Mouse (Mus musculus) CH12.LX (cell line): ENCODE results near the gene Cfap161. TPM values are rescaled to one million over a fixed set of nuclear protein-coding genes. Genes with fewer than 3 reads are reported as not detected.

Source experiments
- DNase-seq: peaks from one replicate; pipeline ENCODE4 v3.0.0-alpha.2; 2013; ENCODE audit errors: extremely low read depth
- H3K27ac ChIP-seq: 2 replicates; pipeline ENCODE4 v1.5.1; 2012; ENCODE audit warnings: low read depth, mild to moderate bottlenecking, control low read depth, moderate library complexity; ENCODE audit not compliant: insufficient read depth
- H3K27me3 ChIP-seq: replicated peaks from 2 replicates; pipeline ENCODE3; 2012; ENCODE audit warnings: inconsistent platforms
- H3K36me3 ChIP-seq, 2 experiments: replicated peaks in 1 of 2; 2 replicates each; pipeline versions ENCODE3 to v1.6.1; 2012; ENCODE audit warnings: inconsistent platforms in 1 of 2, low read length in 1 of 2, mild to moderate bottlenecking in 1 of 2, mixed read lengths in 1 of 2, moderate library complexity in 1 of 2; ENCODE audit not compliant: control insufficient read depth in 1 of 2, insufficient read depth in 1 of 2
- H3K4me1 ChIP-seq, 2 experiments: 2 replicates each; pipeline ENCODE4 v1.6.1; 2012; ENCODE audit warnings: inconsistent platforms in 1 of 2, moderate library complexity in 1 of 2; ENCODE audit not compliant: insufficient read depth in 2 of 2, control insufficient read depth in 1 of 2
- H3K4me2 ChIP-seq: 2 replicates; pipeline ENCODE4 v1.6.1; 2012; ENCODE audit warnings: low read depth, mild to moderate bottlenecking, control low read depth; ENCODE audit not compliant: poor library complexity, insufficient read depth, severe bottlenecking
- H3K4me3 ChIP-seq, 3 experiments: fragments of 150-350 bp in 1 of 3; sonication (generic) in 1 of 3; replicated peaks in 1 of 3; 2 replicates each; pipeline versions ENCODE3 to v1.5.1; 2011 to 2012; ENCODE audit warnings: low read depth in 2 of 3, low read length in 2 of 3, mild to moderate bottlenecking in 2 of 3, moderate library complexity in 2 of 3, control low read depth in 1 of 3, improper control_type of control experiment in 1 of 3, inconsistent platforms in 1 of 3, mixed read lengths in 1 of 3; ENCODE audit not compliant: poor library complexity in 1 of 3
- H3K79me2 ChIP-seq: replicated peaks from 2 replicates; pipeline ENCODE4 v1.6.1; 2012; ENCODE audit warnings: mild to moderate bottlenecking, moderate library complexity; ENCODE audit not compliant: control insufficient read depth, poor library complexity, insufficient read depth, severe bottlenecking; ENCODE audit errors: extremely low read depth
- H3K9ac ChIP-seq: 2 replicates; pipeline ENCODE4 v1.6.1; 2012; ENCODE audit warnings: low read depth, mild to moderate bottlenecking, control low read depth, moderate library complexity; ENCODE audit not compliant: insufficient read depth
- H3K9me3 ChIP-seq: replicated peaks from 2 replicates; pipeline ENCODE3; 2012; ENCODE audit warnings: low read length, inconsistent platforms, mixed read lengths
- BHLHE40 ChIP-seq: IDR thresholded peaks from 2 replicates; pipeline ENCODE4 v1.6.1; 2011; ENCODE audit warnings: mild to moderate bottlenecking, low read depth, low read length, improper control_type of control experiment
- CHD1 ChIP-seq: IDR thresholded peaks from 2 replicates; pipeline ENCODE4 v1.6.1; 2012; ENCODE audit warnings: low read depth, low read length, improper control_type of control experiment, inconsistent platforms
- CHD2 ChIP-seq: IDR thresholded peaks from 2 replicates; pipeline ENCODE4 v1.6.1; 2011; ENCODE audit warnings: low read length, improper control_type of control experiment
- CTCF ChIP-seq, 2 experiments: IDR thresholded peaks in 1 of 2; conservative IDR thresholded peaks in 1 of 2; 2 replicates each; pipeline ENCODE4 v1.5.1; 2011 to 2012; ENCODE audit warnings: low read depth in 2 of 2, low read length in 2 of 2, improper control_type of control experiment in 1 of 2, inconsistent platforms in 1 of 2, mild to moderate bottlenecking in 1 of 2, moderate library complexity in 1 of 2
- ELF1 ChIP-seq: IDR thresholded peaks from 2 replicates; pipeline ENCODE4 v1.6.1; 2014; ENCODE audit warnings: low read depth, mild to moderate bottlenecking, inconsistent platforms, low read length, improper control_type of control experiment
- EP300 ChIP-seq: IDR thresholded peaks from 2 replicates; pipeline ENCODE4 v1.6.1; 2011; ENCODE audit warnings: low read length, improper control_type of control experiment
- ETS1 ChIP-seq: conservative IDR thresholded peaks from 2 replicates; pipeline ENCODE4 v1.6.1; 2012; ENCODE audit warnings: low read depth, mild to moderate bottlenecking, inconsistent platforms, low read length, improper control_type of control experiment, moderate library complexity
- GABPA ChIP-seq: IDR thresholded peaks from 2 replicates; pipeline ENCODE4 v1.6.1; 2012; ENCODE audit warnings: low read depth, low read length, improper control_type of control experiment, inconsistent platforms; ENCODE audit not compliant: insufficient replicate concordance
- HCFC1 ChIP-seq: IDR thresholded peaks from 2 replicates; pipeline ENCODE4 v1.6.1; 2012; ENCODE audit warnings: low read depth, mild to moderate bottlenecking, inconsistent platforms, low read length, improper control_type of control experiment
- JUN ChIP-seq: IDR thresholded peaks from 2 replicates; pipeline ENCODE4 v1.6.1; 2011; ENCODE audit warnings: low read depth, mild to moderate bottlenecking, low read length, improper control_type of control experiment, moderate library complexity; ENCODE audit not compliant: insufficient read depth
- JUND ChIP-seq: conservative IDR thresholded peaks from 2 replicates; pipeline ENCODE4 v1.6.1; 2011; ENCODE audit warnings: low read depth, low read length, improper control_type of control experiment
- MEF2A ChIP-seq: IDR thresholded peaks from 2 replicates; pipeline ENCODE4 v1.6.1; 2014; ENCODE audit warnings: low read depth, mild to moderate bottlenecking, inconsistent platforms, low read length, improper control_type of control experiment, borderline replicate concordance
- MXI1 ChIP-seq: IDR thresholded peaks from 2 replicates; pipeline ENCODE4 v1.6.1; 2011; ENCODE audit warnings: mild to moderate bottlenecking, low read depth, low read length, improper control_type of control experiment
- NRF1 ChIP-seq: IDR thresholded peaks from 2 replicates; pipeline ENCODE4 v1.6.1; 2014; ENCODE audit warnings: low read depth, mild to moderate bottlenecking, inconsistent platforms, low read length, improper control_type of control experiment, moderate library complexity
- PAX5 ChIP-seq: IDR thresholded peaks from 2 replicates; pipeline ENCODE4 v1.6.1; 2012; ENCODE audit warnings: low read length, inconsistent platforms, mixed read lengths
- POLR2A ChIP-seq: IDR thresholded peaks from 2 replicates; pipeline ENCODE4 v1.6.1; 2011; ENCODE audit warnings: low read depth, mild to moderate bottlenecking, improper control_type of control experiment, low read length
- TBP ChIP-seq: conservative IDR thresholded peaks from 2 replicates; pipeline ENCODE4 v1.6.1; 2011; ENCODE audit warnings: low read depth, low read length, improper control_type of control experiment
- USF1 ChIP-seq: IDR thresholded peaks from 2 replicates; pipeline ENCODE4 v1.6.1; 2014; ENCODE audit warnings: low read depth, mild to moderate bottlenecking, inconsistent platforms, low read length, improper control_type of control experiment
- USF2 ChIP-seq: conservative IDR thresholded peaks from 2 replicates; pipeline ENCODE4 v1.6.1; 2011; ENCODE audit warnings: low read depth, low read length, improper control_type of control experiment
- ZC3H11A ChIP-seq: IDR thresholded peaks from 2 replicates; pipeline ENCODE4 v1.6.1; 2012; ENCODE audit warnings: low read depth, mild to moderate bottlenecking, inconsistent platforms, low read length, improper control_type of control experiment
- ZKSCAN1 ChIP-seq: IDR thresholded peaks from 2 replicates; pipeline ENCODE4 v1.6.1; 2012; ENCODE audit warnings: low read depth, inconsistent platforms, low read length, improper control_type of control experiment, borderline replicate concordance
- ZMIZ1 ChIP-seq: IDR thresholded peaks from 2 replicates; pipeline ENCODE4 v1.6.1; 2012; ENCODE audit warnings: low read depth, mild to moderate bottlenecking, inconsistent platforms, low read length, improper control_type of control experiment
- ZNF384 ChIP-seq: IDR thresholded peaks from 2 replicates; pipeline ENCODE4 v1.6.1; 2012; ENCODE audit warnings: low read depth, low read length, improper control_type of control experiment, inconsistent platforms
- dilution Hi-C: fragments of 300-500 bp; cut with MboI; formaldehyde crosslinking; loops from 2 replicates; pipeline ENCODE4 v1.14.3; 2020; ENCODE audit warnings: low sequenced_read_pairs; ENCODE audit not compliant: extremely low pct_unique_long_range_greater_than_20kb, extremely low pct_ligation_motif_present
- in situ Hi-C: fragments of 300-500 bp; cut with MboI; formaldehyde crosslinking; loops from 3 replicates; pipeline ENCODE4 v1.14.3; 2019; ENCODE audit warnings: low sequenced_read_pairs, low pct_ligation_motif_present, low pct_unique_long_range_greater_than_20kb, mixed read lengths
- polyA plus RNA-seq: library from polyadenylated mRNA; unstranded; fragments of >175 nt; gene quantifications from 2 replicates; pipeline ENCODE4 v1.2.1, GENCODE M21; 2012; ENCODE audit warnings: low read depth; ENCODE audit not compliant: insufficient read length
- total RNA-seq, 2 experiments: library from RNA; depleted of rRNA; stranded (reverse); fragments of 300-350 nt in 1 of 2; fragments of >200 nt in 1 of 2; gene quantifications; 2 replicates each; pipeline ENCODE4 v1.2.3; 2012 to 2014

Cfap161 gene
- total and polyA plus RNA-seq, 3 experiments = 0.08 to 0.42 (median 0.17) TPM

DNA sequence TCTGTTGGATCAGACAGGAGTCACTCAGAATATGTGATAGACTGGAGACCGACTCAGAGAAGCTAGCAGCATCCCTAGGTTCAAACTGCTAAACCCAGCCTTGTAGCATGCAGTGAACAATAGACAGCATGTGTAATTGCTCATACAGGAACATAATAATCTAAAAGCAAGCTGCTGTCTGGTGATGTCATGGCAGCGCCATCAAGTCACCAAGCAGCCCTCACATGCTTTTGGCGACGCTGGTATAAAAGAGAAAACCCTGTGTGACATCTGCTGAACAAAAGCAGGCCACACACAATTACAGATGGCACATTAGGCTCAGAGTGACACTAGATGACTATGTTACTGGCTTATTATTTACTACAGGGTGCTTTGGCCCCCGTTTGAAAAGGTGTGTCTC lies 1.5 kb upstream of the Cfap161 start:
- Histone ChIP-seq H3K4me2 (no peak overlapping the region), H3K79me2 (no peaks in the 10 kb centered on the region), H3K27me3 (no peaks in the 10 kb centered on the region), H3K4me3 (no peak overlapping the region), H3K36me3 (no peaks in the 10 kb centered on the region), H3K9me3 (no peaks in the 10 kb centered on the region), H3K9ac (no peak overlapping the region), H3K4me1 (peaks cover 4 to 10% of the 10 kb centered on the region in 2 experiments), H3K27ac (no peak overlapping the region)
- dilution Hi-C loops (no loop called here), in situ Hi-C loops (no loop called here)
- DNase-seq = no peak
- no peak for TF ChIP-seq MEF2A
- no peak for TF ChIP-seq JUND
- TF ChIP-seq NRF1 = no peak
- no peak for TF ChIP-seq MXI1
- no peak for TF ChIP-seq POLR2A
- TF ChIP-seq ETS1 = no peak
- TF ChIP-seq CHD2 = no peak
- no peak for TF ChIP-seq EP300
- TF ChIP-seq HCFC1 = no peak
- TF ChIP-seq GABPA = no peak
- no peak for TF ChIP-seq BHLHE40
- no peak for TF ChIP-seq CTCF (conservative IDR thresholded peaks at IDR 0.05 in 1 of 2, IDR thresholded peaks at IDR 0.05 in 1 of 2; ENCODE audit: low read depth in 2 of 2, low read length in 2 of 2)
- TF ChIP-seq USF2 = no peak
- no peak for TF ChIP-seq ZKSCAN1
- no peak for TF ChIP-seq TBP
- no peak for TF ChIP-seq ZMIZ1
- TF ChIP-seq ZNF384 = no peak
- no peak for TF ChIP-seq ZC3H11A

DNA sequence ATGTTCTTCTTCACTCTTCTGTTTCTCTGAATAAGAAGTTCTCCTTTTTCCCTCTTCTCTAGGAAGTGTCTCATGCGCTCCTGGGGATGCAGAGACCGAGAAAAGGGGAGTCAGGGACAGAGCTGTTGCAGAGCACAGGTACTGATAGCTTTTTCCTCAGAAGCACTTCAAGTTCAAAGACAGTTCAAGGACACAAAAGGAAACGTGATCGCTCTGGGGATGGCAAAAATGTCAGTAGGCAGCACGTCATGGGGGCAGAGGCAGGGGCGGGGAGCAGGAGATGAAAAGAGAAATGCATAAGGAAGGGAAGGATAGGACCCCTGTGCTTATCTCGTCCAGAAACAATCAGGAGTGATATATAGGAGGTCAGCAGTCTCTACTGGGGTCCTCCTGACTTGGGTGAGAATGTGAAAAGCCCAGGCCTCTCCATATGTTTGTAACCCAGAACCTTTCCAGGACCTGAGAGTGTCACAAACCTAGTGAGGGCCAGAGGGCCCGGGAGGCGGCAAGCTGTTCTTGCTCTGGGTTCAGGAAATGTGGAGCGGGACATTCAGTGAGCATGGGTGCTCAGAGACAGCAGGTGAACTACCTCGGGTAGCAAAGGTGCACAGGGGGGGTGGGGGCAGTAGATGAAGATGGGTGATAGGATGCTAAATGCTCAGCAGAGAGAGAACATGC lies 535 bp downstream of the Cfap161 start:
- Histone ChIP-seq H3K79me2 (no peaks in the 10 kb centered on the region), H3K27ac (no peak overlapping the region), H3K9ac (no peak overlapping the region), H3K36me3 (no peaks in the 10 kb centered on the region), H3K27me3 (no peaks in the 10 kb centered on the region), H3K4me2 (no peak overlapping the region), H3K4me3 (no peak overlapping the region), H3K9me3 (no peaks in the 10 kb centered on the region), H3K4me1 (peaks cover 4 to 10% of the 10 kb centered on the region in 2 experiments)
- dilution Hi-C loops (no loop called here), in situ Hi-C loops (no loop called here)
- DNase-seq = no peak
- TF ChIP-seq JUN (no peak), PAX5 (no peak), CHD1 (no peak), ELF1 (no peak), USF1 (no peak)
